ENCODE assay signal across 29 mouse cellular contexts in genomic region chr9:71151386-71151785, GRCm38 (mm10). TPM values are rescaled to one million over a fixed set of nuclear protein-coding genes. Genes with fewer than 3 reads are reported as not detected.
DNase-seq lines count a peak whose midpoint lies in the region; ATAC-seq and TF ChIP-seq lines count a peak whose summit lies in the region.
"Had no signal": no experiment of that assay in that cellular context is flagged by ENCODE, and none has a peak within 500 bp of the region (broad histone marks: within the 10 kb centered on the region; RNA-seq: fewer than 3 reads in every experiment).

No protein-coding gene starts in this region.

- intact Hi-C loops in gastrocnemius, postnatal 36 days (cut with DNase I) = no loop called here
- intact Hi-C loops in left cerebral cortex, postnatal 25 days (cut with DNase I) = no loop called here

- no peak for TF ChIP-seq CTCF in MEL (IDR thresholded peaks at IDR 0.05 in 2 of 3, conservative IDR thresholded peaks at IDR 0.05 in 1 of 3; ENCODE audit: control insufficient read depth in 1 of 3, insufficient read depth in 1 of 3, low read depth in 2 of 3, low read length in 3 of 3, poor library complexity in 1 of 3, severe bottlenecking in 1 of 3)

- H3K4me1 ChIP-seq in intestine, embryonic 14.5 days (replicated peaks; ENCODE audit: control insufficient read depth, insufficient read depth, low read length) = no peaks in the 10 kb centered on the region
- H3K4me1 ChIP-seq in intestine, embryonic 16.5 days (ENCODE audit: control insufficient read depth, insufficient read depth, low read length) = no peaks in the 10 kb centered on the region
- H3K4me1 ChIP-seq in MEL (ENCODE audit: control insufficient read depth in 1 of 2, insufficient read depth in 2 of 2, low read length in 2 of 2) = peaks cover 47 to 54% of the 10 kb centered on the region in 2 experiments
- peaks cover 84% of the 10 kb centered on the region for H3K4me1 ChIP-seq in liver, embryonic 15.5 days (replicated peaks)
- H3K4me1 ChIP-seq: hindbrain, embryonic 15.5 days; limb, embryonic 10.5 days; limb, embryonic 15.5 days; lung, embryonic 15.5 days; midbrain, embryonic 15.5 days; neural tube, embryonic 15.5 days had no signal

- TF ChIP-seq EP300 in MEL (IDR thresholded peaks at IDR 0.05; ENCODE audit: low read depth in 1 of 2, low read length in 2 of 2) = no peak; a peak in 1 of 4 replicates

- ATAC-seq in intestine, embryonic 14.5 days (replicated peaks; ENCODE audit: low FRiP score, low TSS enrichment, low read depth) = no peak
- no peak for ATAC-seq in intestine, embryonic 16.5 days
- ATAC-seq in liver, embryonic 15.5 days (ENCODE audit: insufficient read depth) = no peak
- ATAC-seq in megakaryocyte-erythroid progenitor cell, adult 5-6 weeks (replicated peaks; ENCODE audit: low FRiP score, low TSS enrichment, poor library complexity, severe bottlenecking) = no peak
- ATAC-seq: forebrain, embryonic 13.5 days; inflammation-experienced regulatory T-cells, adult 6 months; midbrain, embryonic 15.5 days had no signal

- no peaks in the 10 kb centered on the region for H3K36me3 ChIP-seq in intestine, embryonic 14.5 days (ENCODE audit: control insufficient read depth, insufficient read depth, low read length)
- no peaks in the 10 kb centered on the region for H3K36me3 ChIP-seq in intestine, embryonic 16.5 days (ENCODE audit: control insufficient read depth, insufficient read depth, low read length)
- peaks cover 19 to 66% of the 10 kb centered on the region in 2 experiments for H3K36me3 ChIP-seq in MEL (ENCODE audit: control insufficient read depth in 1 of 2, insufficient read depth in 2 of 2, low read length in 2 of 2)
- no peaks in the 10 kb centered on the region for H3K36me3 ChIP-seq in liver, embryonic 15.5 days (replicated peaks)
- H3K36me3 ChIP-seq: hindbrain, embryonic 15.5 days; limb, embryonic 10.5 days; limb, embryonic 15.5 days; lung, embryonic 15.5 days; midbrain, embryonic 15.5 days; neural tube, embryonic 15.5 days had no signal

- no peak overlapping the region for H3K9ac ChIP-seq in intestine, embryonic 14.5 days (ENCODE audit: low read length)
- no peak overlapping the region for H3K9ac ChIP-seq in intestine, embryonic 16.5 days (ENCODE audit: low read depth, low read length)
- peak overlapping the region; percentile 50 for H3K9ac ChIP-seq in MEL (ENCODE audit: control insufficient read depth, low read depth, low read length, poor library complexity, severe bottlenecking)
- peak overlapping the region; percentile 10; the same call in 1 of the 2 replicates for H3K9ac ChIP-seq in liver, embryonic 15.5 days
- H3K9ac ChIP-seq: forebrain, embryonic 13.5 days; hindbrain, embryonic 15.5 days; limb, embryonic 15.5 days; lung, embryonic 15.5 days; midbrain, embryonic 15.5 days; neural tube, embryonic 15.5 days had no signal

- H3K4me2 ChIP-seq in intestine, embryonic 14.5 days (ENCODE audit: low read length) = no peak overlapping the region
- no peak overlapping the region for H3K4me2 ChIP-seq in intestine, embryonic 16.5 days (ENCODE audit: low read depth, low read length)
- H3K4me2 ChIP-seq in liver, embryonic 15.5 days = no peak overlapping the region
- H3K4me2 ChIP-seq: forebrain, embryonic 13.5 days; heart, embryonic 11.5 days; hindbrain, embryonic 15.5 days; limb, embryonic 15.5 days; lung, embryonic 15.5 days; midbrain, embryonic 15.5 days; neural tube, embryonic 15.5 days had no signal

- H3K27me3 ChIP-seq in intestine, embryonic 14.5 days (replicated peaks; ENCODE audit: control insufficient read depth, insufficient read depth, low read length) = no peaks in the 10 kb centered on the region
- H3K27me3 ChIP-seq in intestine, embryonic 16.5 days (replicated peaks; ENCODE audit: control insufficient read depth, insufficient read depth, low read length) = no peaks in the 10 kb centered on the region
- no peaks in the 10 kb centered on the region for H3K27me3 ChIP-seq in MEL (ENCODE audit: control insufficient read depth in 1 of 2, insufficient read depth in 2 of 2, low read length in 2 of 2)
- no peaks in the 10 kb centered on the region for H3K27me3 ChIP-seq in liver, embryonic 15.5 days
- H3K27me3 ChIP-seq: forebrain, embryonic 13.5 days; hindbrain, embryonic 15.5 days; limb, embryonic 15.5 days; lung, embryonic 15.5 days; midbrain, embryonic 15.5 days; neural tube, embryonic 15.5 days had no signal

- DNase-seq in intestine, embryonic 14.5 days (ENCODE audit: low spot score) = peak; percentile 48
- DNase-seq in MEL (ENCODE audit: low read depth, low spot score) = peak; percentile 33
- DNase-seq in Muller cell, postnatal 12 days (ENCODE audit: inconsistent ontology term) = peak; percentile 36
- DNase-seq in gastrocnemius, postnatal 36 days = no peak
- DNase-seq in left cerebral cortex, postnatal 25 days (ENCODE audit: low spot score in 2 of 2) = no peak
- DNase-seq: adrenal gland, adult 8-10 months; B cell, adult 2 months; cerebellum, adult 11 months; cerebellum, adult 9-10 months; cerebellum, postnatal 36 days; gastrocnemius, postnatal 10 days; heart, adult 18-20 months; heart, postnatal 4 days; kidney, adult 2 months; kidney, postnatal 36 days; right cerebral cortex, postnatal 4 days had no signal

- no peaks in the 10 kb centered on the region for H3K9me3 ChIP-seq in intestine, embryonic 14.5 days (ENCODE audit: control insufficient read depth, low read length)
- no peaks in the 10 kb centered on the region for H3K9me3 ChIP-seq in intestine, embryonic 16.5 days (ENCODE audit: control insufficient read depth, low read length)
- no peaks in the 10 kb centered on the region for H3K9me3 ChIP-seq in MEL (replicated peaks; ENCODE audit: insufficient read depth, low read length)
- no peaks in the 10 kb centered on the region for H3K9me3 ChIP-seq in liver, embryonic 15.5 days (replicated peaks)
- H3K9me3 ChIP-seq: forebrain, embryonic 13.5 days; hindbrain, embryonic 15.5 days; limb, embryonic 10.5 days; limb, embryonic 15.5 days; lung, embryonic 15.5 days; midbrain, embryonic 15.5 days; neural tube, embryonic 15.5 days had no signal

- H3K79me2 ChIP-seq in MEL (ENCODE audit: control insufficient read depth, insufficient read depth, low read length, poor library complexity) = peaks cover 42% of the 10 kb centered on the region

- 75% methylated on average over 6 of the region's 6 CpGs for WGBS in intestine, embryonic 14.5 days
- 70% methylated on average over 6 of the region's 6 CpGs for WGBS in intestine, embryonic 16.5 days
- WGBS in liver, embryonic 15.5 days (ENCODE audit: insufficient replicate concordance) = 71% methylated on average over 6 of the region's 6 CpGs

- H3K4me3 ChIP-seq in intestine, embryonic 14.5 days (ENCODE audit: low read depth, low read length) = no peak overlapping the region
- H3K4me3 ChIP-seq in intestine, embryonic 16.5 days (ENCODE audit: low read length) = no peak overlapping the region
- peak overlapping the region; percentile 3 to 25; a peak in 2 of 4 replicates for H3K4me3 ChIP-seq in MEL (ENCODE audit: control insufficient read depth in 1 of 2, insufficient read depth in 1 of 2, low read depth in 2 of 2, low read length in 2 of 2)
- no peak overlapping the region for H3K4me3 ChIP-seq in liver, embryonic 15.5 days (replicated peaks)
- H3K4me3 ChIP-seq: forebrain, embryonic 13.5 days; hindbrain, embryonic 15.5 days; layer of hippocampus, adult 2 months; limb, embryonic 10.5 days; limb, embryonic 15.5 days; lung, embryonic 15.5 days; midbrain, embryonic 15.5 days; neural tube, embryonic 15.5 days had no signal

- TF ChIP-seq POLR2A in MEL (IDR thresholded peaks at IDR 0.05; ENCODE audit: control insufficient read depth in 1 of 2, insufficient read depth in 1 of 2, low read depth in 1 of 2, low read length in 2 of 2, poor library complexity in 1 of 2) = no peak

- H3K27ac ChIP-seq in intestine, embryonic 14.5 days (ENCODE audit: low read depth) = no peak overlapping the region
- H3K27ac ChIP-seq in intestine, embryonic 16.5 days (ENCODE audit: low read length) = no peak overlapping the region
- H3K27ac ChIP-seq in MEL (ENCODE audit: control insufficient read depth, low read depth, low read length) = peak overlapping the region; percentile 75
- peak overlapping the region; percentile 67 for H3K27ac ChIP-seq in liver, embryonic 15.5 days (replicated peaks)
- H3K27ac ChIP-seq: forebrain, embryonic 13.5 days; hindbrain, embryonic 15.5 days; layer of hippocampus, adult 2 months; limb, embryonic 10.5 days; limb, embryonic 15.5 days; lung, embryonic 15.5 days; midbrain, embryonic 15.5 days; neural tube, embryonic 15.5 days had no signal

- TF ChIP-seq RAD21 in MEL (IDR thresholded peaks at IDR 0.05; ENCODE audit: low read depth, low read length) = no peak

TF ChIP-seq in MEL, 35 proteins besides CTCF, POLR2A, EP300 and RAD21:
- TF ChIP-seq MAFK (IDR thresholded peaks at IDR 0.05; ENCODE audit: borderline replicate concordance, low read depth, low read length) (no peak), NRF1 (IDR thresholded peaks at IDR 0.05; ENCODE audit: insufficient read depth, low read depth, low read length, poor library complexity, severe bottlenecking) (no peak), TCF12 (IDR thresholded peaks at IDR 0.05; ENCODE audit: low read depth, low read length) (0 out of 2 replicates have a peak, but pooled peaks have one; percentile 10), MYB (IDR thresholded peaks at IDR 0.05; ENCODE audit: low read depth, low read length) (no peak), MAX (IDR thresholded peaks at IDR 0.05; ENCODE audit: low read length) (no peak), GATA1 (IDR thresholded peaks at IDR 0.05; ENCODE audit: low read depth, low read length) (peak; percentile 59), ZNF384 (IDR thresholded peaks at IDR 0.05; ENCODE audit: low read depth, low read length) (no peak), POLR2AphosphoS2 (IDR thresholded peaks at IDR 0.05; ENCODE audit: low read length) (no peak)

RNA-seq across cellular contexts. Expression of gene Aqp9, which starts 17.1 kb away (rescaled TPM):
- 0.26 and 0.38 TPM in 2 replicates for polyA plus RNA-seq in intestine, embryonic 14.5 days (2014; fragmentation: Nextera tagmentation; extraction: Ambion mirVana)
- polyA plus RNA-seq in intestine, embryonic 16.5 days (2015; fragmentation: Nextera tagmentation; extraction: Ambion mirVana) = 1.1 TPM in 2 replicates
- 64.8 and 74.3 TPM in 2 replicates for total RNA-seq in MEL (2012; rRNA removed)
- 10 to 100 TPM in 1 of 2 experiments, not detected in 1; 76.1 TPM for polyA plus RNA-seq in MEL (2012; ENCODE audit: insufficient read depth in 1 of 2, insufficient read length in 2 of 2, low read depth in 1 of 2, low replicate concordance in 2 of 2, missing spikeins in 1 of 2)
- 7.7 and 8.2 TPM in 2 replicates for polyA plus RNA-seq in liver, embryonic 15.5 days (2015; fragmentation: Nextera tagmentation; extraction: Ambion mirVana)
- total RNA-seq in megakaryocyte-erythroid progenitor cell, adult 5-6 weeks (2014; fragmentation: Nextera tagmentation) = 51.4 and 74.2 TPM in 2 replicates
- 62.6 and 84.9 TPM in 2 replicates for total RNA-seq in megakaryocyte-erythroid progenitor cell, adult 5-6 weeks (2017)
- total RNA-seq in gastrocnemius, postnatal 36 days (2021) = under 1 TPM in 1 of 2 experiments, not detected in 1; 0.35 TPM
- 1 to 10 TPM; 1.8 to 2.5 TPM for total RNA-seq in left cerebral cortex, postnatal 25 days (2021)
- polyA plus RNA-seq: inflammation-experienced regulatory T-cells, adult 6 months had no signal

Comparison
In these comparisons a context has a peak if more than half of its experiments do, and no peak if none do; other contexts are left out.
1. DNase-seq: peak in intestine, embryonic 14.5 days (single experiment), MEL (single experiment) and Muller cell, postnatal 12 days (single experiment); none in gastrocnemius, postnatal 36 days (0 of 2) and left cerebral cortex, postnatal 25 days (0 of 2).
2. H3K27ac ChIP-seq: peak in MEL (single experiment) and liver, embryonic 15.5 days (single experiment); none in intestine, embryonic 14.5 days (single experiment) and intestine, embryonic 16.5 days (single experiment).
3. H3K4me3 ChIP-seq: peak in MEL (2 of 2); none in intestine, embryonic 14.5 days (single experiment), intestine, embryonic 16.5 days (single experiment) and liver, embryonic 15.5 days (single experiment).
4. H3K9ac ChIP-seq: peak in MEL (single experiment) and liver, embryonic 15.5 days (single experiment); none in intestine, embryonic 14.5 days (single experiment) and intestine, embryonic 16.5 days (single experiment).
5. RNA of gene Aqp9, which starts 17.1 kb away (total RNA-seq): 51.4 to 84.9 TPM in megakaryocyte-erythroid progenitor cell, adult 5-6 weeks and 64.8 to 74.3 TPM in MEL; 1.8 to 2.5 TPM in left cerebral cortex, postnatal 25 days and 0.35 TPM in gastrocnemius, postnatal 36 days; every median in the first group is over 10 times any median in the second.